Mouse (Mus musculus) megakaryocyte, adult 5-6 weeks (primary cell): ENCODE measurements at regions not wholly inside any gene's neighbourhood (a gene's known extent, or its start where the extent isn't known, plus 50 kb on each side); places are given as distances from the start of the nearest gene placed in this dataset.

Experiments used
- ATAC-seq: 2 replicates; pipeline ENCODE4 v1.8.0; 2016; ENCODE audit warnings: mild to moderate bottlenecking, inconsistent platforms; ENCODE audit not compliant: poor library complexity, severe bottlenecking

- ATAC-seq: no peak
These were observed 119.6 kb upstream of the Smad1 start for GRCm38 (mm10) chr8:79518966-79519365.

DNA sequence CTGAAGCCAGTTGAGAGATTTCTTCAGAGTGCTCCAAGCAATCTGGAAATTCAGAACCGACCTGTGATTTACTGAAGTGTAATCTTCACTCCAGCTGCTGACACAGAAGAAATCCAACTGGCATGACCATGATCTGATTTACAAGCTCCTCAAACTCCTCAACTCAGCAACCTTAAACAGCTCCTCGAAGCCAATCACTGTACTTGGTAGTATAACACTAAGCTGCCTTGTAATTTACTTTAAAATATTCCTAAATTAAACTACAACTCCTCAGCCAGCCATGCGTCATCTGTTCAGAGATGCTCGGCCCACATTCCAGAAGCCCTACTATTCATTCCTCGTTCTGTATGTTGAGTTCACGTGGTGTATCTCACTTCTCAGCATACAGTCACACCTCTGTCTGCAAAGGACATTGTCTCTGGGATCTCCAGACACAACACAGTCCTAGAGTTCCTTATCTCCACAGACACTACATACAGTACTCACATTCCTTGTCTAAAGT lies 116.0 kb upstream of the Smad1 start:
- no peak for ATAC-seq

DNA sequence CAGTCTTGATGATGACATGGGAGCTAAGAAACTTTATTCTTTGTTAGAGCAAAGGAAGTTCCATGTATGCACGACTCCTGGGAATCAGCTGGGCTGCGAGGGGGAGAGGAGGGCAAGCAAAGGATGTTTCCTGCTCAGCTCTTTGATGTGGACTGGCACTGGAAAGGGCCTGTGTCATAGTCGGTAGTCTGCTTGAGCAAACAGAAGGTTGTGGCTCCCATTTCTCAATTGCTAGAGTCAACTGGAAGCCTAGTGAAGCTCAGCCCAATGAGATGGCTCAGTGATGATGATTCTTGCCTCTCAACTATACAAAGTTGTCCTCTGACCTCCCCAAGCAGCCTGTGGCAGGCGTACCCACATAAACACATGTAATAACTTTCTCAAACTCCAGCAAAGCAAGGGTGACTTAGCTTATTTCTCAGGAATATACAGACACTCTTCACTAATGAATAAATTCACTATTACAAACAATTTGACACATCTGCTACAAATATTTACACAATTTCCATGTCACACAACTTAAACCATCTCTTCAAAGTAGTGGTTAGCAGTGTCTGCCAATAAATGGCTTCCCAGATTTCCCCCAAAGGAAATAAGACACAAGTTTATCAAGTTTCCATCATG lies 115.4 kb upstream of the Smad1 start:
- no peak for ATAC-seq

- no peak for ATAC-seq
These were observed 109.3 kb upstream of the Smad1 start for GRCm38 (mm10) chr8:79508597-79508996.

GRCm38 (mm10) chr8:79505381-79505780 lies 106.1 kb upstream of the Smad1 start:
- no peak for ATAC-seq

DNA sequence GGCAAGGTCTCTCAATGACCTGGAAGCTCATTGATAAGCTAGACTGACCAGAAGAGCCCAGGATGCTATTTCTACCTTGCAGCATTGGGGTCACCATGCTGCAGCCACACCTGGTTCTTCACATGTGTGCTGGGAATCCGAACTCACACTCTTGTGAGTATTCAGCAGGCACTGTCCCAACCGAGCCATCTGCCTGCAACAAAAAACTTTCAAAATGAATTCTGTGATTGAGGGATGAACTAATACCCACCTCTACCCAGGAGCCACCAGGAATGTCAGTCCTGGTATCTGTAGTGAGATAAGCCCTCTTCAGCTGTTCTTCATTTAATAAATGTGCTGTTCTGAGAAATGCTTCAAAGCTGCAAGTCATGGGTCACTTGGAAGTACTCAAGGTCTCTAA lies 104.6 kb upstream of the Smad1 start:
- ATAC-seq: no peak

GRCm38 (mm10) chr8:79502062-79502461 lies 102.7 kb upstream of the Smad1 start:
- ATAC-seq: no peak

- ATAC-seq: no peak
These were observed 101.9 kb upstream of the Smad1 start for GRCm38 (mm10) chr8:79501238-79501637.

DNA sequence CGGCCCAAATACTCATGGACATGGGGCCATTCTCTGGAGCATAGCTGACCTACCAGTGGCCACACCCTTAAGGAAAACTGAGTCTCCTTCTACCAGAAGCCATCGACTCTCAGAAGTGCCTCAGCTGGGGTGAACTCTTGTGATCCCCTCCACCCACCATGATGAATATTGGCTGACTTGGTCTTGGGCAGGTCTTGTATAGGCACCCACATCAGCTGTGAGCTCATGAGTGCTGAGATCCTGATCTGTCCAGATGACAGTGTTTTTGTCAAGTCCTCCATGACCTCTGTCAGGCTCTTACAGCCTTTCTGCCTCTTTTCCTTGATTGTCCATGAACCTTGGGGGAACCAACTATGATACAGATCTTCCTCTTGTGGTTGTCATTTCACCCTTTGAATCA lies 99.9 kb upstream of the Smad1 start:
- no peak for ATAC-seq

DNA sequence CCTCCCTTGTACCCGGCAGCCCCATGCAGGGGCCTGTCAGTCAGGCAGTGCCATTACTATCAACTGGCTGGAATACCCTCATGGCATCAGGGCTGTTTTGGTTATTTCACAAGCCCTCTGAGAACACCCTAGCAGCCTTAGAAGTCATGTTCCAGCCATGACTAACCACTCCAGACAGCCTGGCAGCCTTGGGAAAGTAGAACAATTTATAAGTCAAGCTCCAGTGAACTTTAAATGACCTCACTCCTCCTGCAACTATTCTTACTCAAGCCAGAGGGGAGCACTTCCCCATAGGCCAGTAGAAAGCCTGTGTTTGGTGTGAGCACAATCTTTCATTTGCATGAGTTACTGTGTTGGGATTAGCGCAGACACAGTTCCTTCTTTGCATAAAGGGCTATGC lies 99.3 kb upstream of the Smad1 start:
- peak; percentile 96 for ATAC-seq

DNA sequence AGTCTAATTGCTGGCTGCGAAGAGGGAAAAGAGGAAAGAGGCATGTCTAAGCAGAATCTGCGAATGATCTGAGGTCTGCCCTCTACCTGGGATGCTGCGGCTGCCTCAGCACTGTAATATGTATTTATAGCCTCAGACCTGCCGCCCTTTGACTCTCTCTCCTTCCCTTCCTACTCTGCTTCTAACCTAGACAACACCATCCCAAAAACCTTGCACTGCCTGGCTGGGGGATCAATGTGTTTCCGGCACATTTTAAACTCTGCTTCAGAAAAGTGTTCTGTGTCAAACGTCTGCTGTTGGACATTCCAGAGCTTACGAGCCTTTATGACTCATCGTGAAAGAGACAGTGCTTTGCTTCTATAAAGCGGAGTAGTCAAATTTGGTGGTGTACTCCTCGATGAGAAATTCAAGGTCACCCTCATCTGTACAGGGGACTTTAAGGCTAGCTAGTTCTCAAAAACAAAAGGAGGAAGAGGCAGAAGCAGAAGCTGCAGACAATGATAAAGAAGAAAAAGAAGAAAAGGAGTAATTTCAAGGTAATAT lies 91.9 kb upstream of the Smad1 start:
- ATAC-seq: no peak

DNA sequence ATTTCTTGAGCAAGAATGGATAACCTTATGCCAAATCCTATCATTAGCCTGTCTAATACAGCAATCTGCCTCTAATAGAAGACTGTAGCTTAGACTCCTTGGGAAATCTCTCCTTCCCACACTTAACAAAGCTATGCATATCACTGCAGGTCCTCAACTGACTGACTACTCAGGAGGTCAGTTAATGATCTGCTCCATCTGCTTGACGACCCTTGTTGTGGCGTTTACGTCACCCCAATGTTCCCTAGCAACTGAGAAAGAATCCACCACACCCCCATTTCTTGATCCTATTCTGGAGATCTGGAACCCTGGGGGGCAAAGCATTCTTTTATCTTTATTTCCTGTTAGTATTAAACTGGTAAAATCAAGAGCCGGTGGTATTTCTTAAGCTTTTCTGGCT lies 91.4 kb upstream of the Smad1 start:
- ATAC-seq: no peak

DNA sequence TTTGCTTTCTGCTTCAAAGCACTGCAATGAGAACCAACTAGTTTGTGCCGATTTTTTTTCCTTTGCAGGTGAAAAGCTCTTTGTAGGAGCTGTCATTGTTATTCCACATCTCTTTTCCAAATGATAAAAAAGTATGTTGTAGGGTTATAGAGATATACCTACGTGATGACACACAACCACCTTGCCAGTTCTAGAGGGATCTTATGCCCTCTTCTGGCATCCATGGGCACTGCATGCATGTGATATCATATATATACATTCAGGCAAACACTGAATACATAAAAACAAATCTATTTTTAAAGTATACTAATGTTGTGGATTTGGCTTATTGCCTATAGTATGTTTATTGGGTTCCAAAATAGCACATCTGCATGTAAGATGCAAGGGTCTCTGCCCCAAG lies 89.5 kb upstream of the Smad1 start:
- ATAC-seq: peak; percentile 70

DNA sequence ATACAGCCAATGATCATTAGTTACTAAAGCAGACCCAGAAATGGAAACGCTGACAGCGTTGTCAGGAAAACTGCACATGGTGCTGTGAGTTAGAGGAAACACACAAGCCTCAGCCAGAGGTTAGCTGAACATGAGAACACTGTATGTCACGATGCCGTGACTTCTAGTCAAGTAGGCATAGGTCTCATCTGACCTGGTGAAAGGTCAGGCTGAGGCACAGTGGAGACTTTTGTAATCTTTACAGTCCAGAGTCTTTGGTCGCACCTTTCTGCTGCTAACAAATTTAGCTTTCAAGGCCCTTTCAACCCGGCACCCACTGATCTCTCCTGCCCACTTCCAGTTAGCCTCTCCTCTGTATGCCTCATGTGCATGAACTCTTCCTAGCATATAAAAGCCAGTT lies 88.3 kb upstream of the Smad1 start:
- ATAC-seq: no peak

GRCm38 (mm10) chr8:79479326-79479725 lies 80.0 kb upstream of the Smad1 start:
- no peak for ATAC-seq

DNA sequence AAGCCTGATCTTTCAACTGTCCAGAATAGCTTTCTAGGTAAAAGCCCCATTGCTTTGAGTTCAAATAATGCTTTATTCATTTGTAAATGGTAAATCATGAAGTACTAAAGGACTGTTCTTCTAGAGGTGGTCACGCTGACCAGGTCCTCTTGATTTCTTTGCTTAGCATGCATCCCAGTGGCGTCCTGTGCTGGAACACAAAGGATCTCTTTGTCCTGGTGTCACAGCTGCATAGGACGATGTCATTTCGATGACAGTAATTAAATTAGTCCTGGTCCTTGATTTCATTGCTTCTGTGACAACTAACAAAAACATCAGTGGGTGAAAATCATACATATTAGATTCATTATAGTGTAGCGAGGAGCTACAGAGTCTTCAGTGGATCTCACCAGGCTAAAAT lies 76.7 kb upstream of the Smad1 start:
- no peak for ATAC-seq

- ATAC-seq: no peak
These were observed 75.4 kb upstream of the Smad1 start for GRCm38 (mm10) chr8:79474679-79475078.

GRCm38 (mm10) chr8:79452101-79452500 lies 52.8 kb upstream of the Smad1 start:
- ATAC-seq: no peak

- ATAC-seq: no peak
These were observed 50.1 kb upstream of the Smad1 start for GRCm38 (mm10) chr8:79449453-79449852.
